Mouse (Mus musculus) megakaryocyte, embryonic 14.5 days (primary cell): ENCODE measurements at regions not wholly inside any gene's neighbourhood (a gene's known extent, or its start where the extent isn't known, plus 50 kb on each side); places are given as distances from the start of the nearest gene placed in this dataset.
A peak's percentile ranks its signal among the peaks of the same experiment; 100 is the strongest.

Experiments used
- H3K27me3 ChIP-seq: replicated peaks from 2 replicates; pipeline ENCODE3; 2012; ENCODE audit warnings: inconsistent platforms
- H3K36me3 ChIP-seq: replicated peaks from 2 replicates; pipeline ENCODE3; 2012; ENCODE audit warnings: low read length, inconsistent platforms, mixed read lengths
- H3K4me1 ChIP-seq: 2 replicates; pipeline ENCODE4 v1.6.1; 2012; ENCODE audit warnings: inconsistent platforms
- H3K4me3 ChIP-seq: replicated peaks from 2 replicates; pipeline ENCODE3; 2012; ENCODE audit warnings: moderate library complexity, mild to moderate bottlenecking, inconsistent platforms
- H3K9me3 ChIP-seq: 2 replicates; pipeline ENCODE4 v1.6.1; 2012; ENCODE audit warnings: inconsistent platforms
- FLI1 ChIP-seq: IDR thresholded peaks from 2 replicates; pipeline ENCODE4 v1.6.1; 2012; ENCODE audit warnings: low read length, inconsistent platforms, mixed read lengths
- GATA1 ChIP-seq: IDR thresholded peaks from 3 replicates; pipeline ENCODE4 v1.6.1; 2012; ENCODE audit warnings: mixed read lengths, low read length, inconsistent platforms, borderline replicate concordance

GRCm38 (mm10) chr13:52011001-52011400 lies 164.5 kb downstream of the Gadd45g start:
- H3K27me3 ChIP-seq, result peaks cover 6% of the 10 kb centered on the region
- TF ChIP-seq GATA1 (no peak), FLI1 (no peak)
- H3K9me3 ChIP-seq, result 0 out of 2 replicates have a peak, but pooled peaks cover 4% of the 10 kb centered on the region
- no peak overlapping the region for H3K4me3 ChIP-seq
- H3K4me1 ChIP-seq, result peaks cover 68% of the 10 kb centered on the region
- peaks cover 6% of the 10 kb centered on the region for H3K36me3 ChIP-seq

DNA sequence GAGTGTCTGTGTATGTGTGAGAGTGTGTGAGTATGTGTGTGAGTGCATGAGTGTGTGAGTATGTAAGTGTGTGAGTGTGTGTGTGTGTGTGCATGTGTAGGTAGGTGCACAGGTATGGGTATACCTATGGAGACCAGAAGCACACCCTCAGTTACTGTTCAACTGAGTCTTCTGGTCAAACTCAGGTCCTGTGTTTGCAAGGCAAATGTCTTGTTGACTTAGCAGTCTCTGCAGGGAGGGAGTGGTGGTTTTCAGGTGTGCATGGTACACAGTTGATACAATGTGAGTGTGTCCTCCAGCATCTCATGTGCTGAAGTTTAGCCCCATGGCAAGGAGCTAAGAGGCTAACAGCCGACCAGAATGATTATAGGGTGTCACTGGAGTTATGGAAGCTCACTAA lies 166.7 kb downstream of the Gadd45g start:
- H3K4me3 ChIP-seq, result no peak overlapping the region
- 0 out of 2 replicates have a peak, but pooled peaks cover 4% of the 10 kb centered on the region for H3K9me3 ChIP-seq
- H3K36me3 ChIP-seq, result peaks cover 6% of the 10 kb centered on the region
- TF ChIP-seq GATA1, result no peak
- no peak for TF ChIP-seq FLI1
- peaks cover 2% of the 10 kb centered on the region for H3K27me3 ChIP-seq
- H3K4me1 ChIP-seq, result peaks cover 75% of the 10 kb centered on the region

- Histone ChIP-seq H3K4me1 (peaks cover 77% of the 10 kb centered on the region), H3K36me3 (peaks cover 6% of the 10 kb centered on the region), H3K4me3 (no peak overlapping the region), H3K9me3 (0 out of 2 replicates have a peak, but pooled peaks cover 4% of the 10 kb centered on the region), H3K27me3 (no peaks in the 10 kb centered on the region)
- TF ChIP-seq GATA1, result no peak
- no peak for TF ChIP-seq FLI1
These were observed 167.3 kb downstream of the Gadd45g start for GRCm38 (mm10) chr13:52013757-52014156.

- 0 out of 2 replicates have a peak, but pooled peaks cover 4% of the 10 kb centered on the region for H3K9me3 ChIP-seq
These were observed 168.1 kb downstream of the Gadd45g start for GRCm38 (mm10) chr13:52014566-52014965.

GRCm38 (mm10) chr13:52015066-52015465 lies 168.6 kb downstream of the Gadd45g start:
- peaks cover 73% of the 10 kb centered on the region for H3K4me1 ChIP-seq
- no peak overlapping the region for H3K4me3 ChIP-seq
- H3K27me3 ChIP-seq, result peaks cover 6% of the 10 kb centered on the region
- H3K9me3 ChIP-seq, result no peaks in the 10 kb centered on the region
- H3K36me3 ChIP-seq, result no peaks in the 10 kb centered on the region
- TF ChIP-seq GATA1 (no peak), FLI1 (no peak)

More at GRCm38 (mm10) chr13:52014566-52014965, 168.1 kb downstream of the Gadd45g start:
- Histone ChIP-seq H3K36me3 (peaks cover 1% of the 10 kb centered on the region), H3K27me3 (peaks cover 3% of the 10 kb centered on the region), H3K4me1 (peaks cover 73% of the 10 kb centered on the region), H3K4me3 (no peak overlapping the region)
- TF ChIP-seq FLI1 (no peak), GATA1 (no peak)

DNA sequence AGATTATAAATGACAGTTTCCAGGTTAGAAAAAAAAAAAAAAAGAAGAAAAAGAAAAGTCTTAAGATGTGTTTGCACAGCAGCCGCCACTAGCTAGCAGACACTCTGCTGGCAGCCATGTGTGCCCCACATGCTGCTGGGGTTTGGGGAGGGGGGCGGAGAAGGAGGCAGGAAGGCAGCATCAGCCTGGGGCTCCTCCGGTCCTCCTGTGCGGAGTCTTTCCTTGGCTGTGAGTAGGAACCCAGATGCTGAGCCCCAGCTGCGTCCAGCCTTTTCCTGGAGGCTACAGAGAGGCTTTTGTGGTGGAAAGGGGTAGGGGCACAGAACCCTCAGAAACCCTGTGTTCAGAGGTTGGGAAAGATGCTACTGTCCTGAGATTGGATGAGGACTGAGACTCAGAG lies 169.0 kb downstream of the Gadd45g start:
- H3K27me3 ChIP-seq, result peaks cover 6% of the 10 kb centered on the region
- no peaks in the 10 kb centered on the region for H3K36me3 ChIP-seq
- H3K9me3 ChIP-seq, result no peaks in the 10 kb centered on the region
- TF ChIP-seq GATA1 (no peak), FLI1 (no peak)
- no peak overlapping the region for H3K4me3 ChIP-seq
- H3K4me1 ChIP-seq, result peaks cover 75% of the 10 kb centered on the region

- H3K36me3 ChIP-seq, result no peaks in the 10 kb centered on the region
- peaks cover 15% of the 10 kb centered on the region for H3K27me3 ChIP-seq
- no peak for TF ChIP-seq FLI1
- no peak for TF ChIP-seq GATA1
These were observed 171.2 kb downstream of the Gadd45g start for GRCm38 (mm10) chr13:52017598-52018190.

GRCm38 (mm10) chr13:52019647-52020046 lies 173.2 kb downstream of the Gadd45g start:
- H3K9me3 ChIP-seq, result no peaks in the 10 kb centered on the region
- peaks cover 88% of the 10 kb centered on the region for H3K4me1 ChIP-seq
- TF ChIP-seq GATA1 (no peak), FLI1 (no peak)
- H3K36me3 ChIP-seq, result no peaks in the 10 kb centered on the region
- H3K27me3 ChIP-seq, result peaks cover 17% of the 10 kb centered on the region
- H3K4me3 ChIP-seq, result no peak overlapping the region

More at GRCm38 (mm10) chr13:52017598-52018190, 171.2 kb downstream of the Gadd45g start:
- H3K4me1 ChIP-seq, result peaks cover 88% of the 10 kb centered on the region
- H3K4me3 ChIP-seq, result peak overlapping the region; percentile 29
- no peaks in the 10 kb centered on the region for H3K9me3 ChIP-seq

GRCm38 (mm10) chr13:52021150-52021549 lies 174.7 kb downstream of the Gadd45g start:
- Histone ChIP-seq H3K27me3 (peaks cover 20% of the 10 kb centered on the region), H3K9me3 (no peaks in the 10 kb centered on the region), H3K4me1 (peaks cover 92% of the 10 kb centered on the region), H3K36me3 (no peaks in the 10 kb centered on the region), H3K4me3 (no peak overlapping the region)
- TF ChIP-seq GATA1 (no peak), FLI1 (no peak)

DNA sequence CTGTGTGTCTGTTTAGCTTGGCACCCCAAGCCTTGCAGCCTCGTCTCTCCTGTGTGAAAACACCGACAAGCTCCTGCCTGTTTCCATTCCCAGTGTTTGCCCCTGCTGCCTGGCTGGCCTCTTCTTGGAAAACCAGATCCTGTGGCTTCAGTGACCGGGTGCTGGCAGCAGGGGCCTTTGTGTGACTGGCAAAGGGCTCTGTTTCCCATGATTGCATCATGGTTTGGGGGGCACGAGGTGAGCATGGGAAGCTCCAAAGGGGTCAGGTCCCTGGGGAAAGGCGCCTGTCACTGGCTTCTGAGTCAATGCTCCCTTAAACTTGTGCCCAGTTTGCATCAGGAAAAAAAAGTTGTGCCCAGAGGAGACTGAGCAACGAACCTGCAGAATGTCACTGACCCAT lies 175.3 kb downstream of the Gadd45g start:
- Histone ChIP-seq H3K4me1 (peaks cover 92% of the 10 kb centered on the region), H3K36me3 (no peaks in the 10 kb centered on the region)
- TF ChIP-seq GATA1 (no peak), FLI1 (no peak)

More for the DNA sequence above, 175.3 kb downstream of the Gadd45g start:
- Histone ChIP-seq H3K27me3 (peaks cover 20% of the 10 kb centered on the region), H3K4me3 (no peak overlapping the region), H3K9me3 (no peaks in the 10 kb centered on the region)
